Mouse (Mus musculus) CH12.LX (cell line): Measurements from ENCODE around the gene Dnah7c.
A peak's percentile ranks its signal among the peaks of the same experiment; 100 is the strongest.

Experiments used
- BHLHE40 ChIP-seq: IDR thresholded peaks from 2 replicates; pipeline ENCODE4 v1.6.1; 2011; ENCODE audit warnings: mild to moderate bottlenecking, low read depth, low read length, improper control_type of control experiment
- CTCF ChIP-seq, 2 experiments: IDR thresholded peaks in 1 of 2; conservative IDR thresholded peaks in 1 of 2; 2 replicates each; pipeline ENCODE4 v1.5.1; 2011 to 2012; ENCODE audit warnings: low read depth in 2 of 2, low read length in 2 of 2, improper control_type of control experiment in 1 of 2, inconsistent platforms in 1 of 2, mild to moderate bottlenecking in 1 of 2, moderate library complexity in 1 of 2
- EP300 ChIP-seq: IDR thresholded peaks from 2 replicates; pipeline ENCODE4 v1.6.1; 2011; ENCODE audit warnings: low read length, improper control_type of control experiment
- MXI1 ChIP-seq: IDR thresholded peaks from 2 replicates; pipeline ENCODE4 v1.6.1; 2011; ENCODE audit warnings: mild to moderate bottlenecking, low read depth, low read length, improper control_type of control experiment
- PAX5 ChIP-seq: IDR thresholded peaks from 2 replicates; pipeline ENCODE4 v1.6.1; 2012; ENCODE audit warnings: low read length, inconsistent platforms, mixed read lengths
- POLR2A ChIP-seq: IDR thresholded peaks from 2 replicates; pipeline ENCODE4 v1.6.1; 2011; ENCODE audit warnings: low read depth, mild to moderate bottlenecking, improper control_type of control experiment, low read length
- RCOR1 ChIP-seq: conservative IDR thresholded peaks from 2 replicates; pipeline ENCODE4 v1.6.1; 2012; ENCODE audit warnings: low read depth, mild to moderate bottlenecking, inconsistent platforms, low read length, improper control_type of control experiment
- TCF12 ChIP-seq: IDR thresholded peaks from 2 replicates; pipeline ENCODE4 v1.6.1; 2014; ENCODE audit warnings: low read depth, mild to moderate bottlenecking, inconsistent platforms, low read length, improper control_type of control experiment
- USF1 ChIP-seq: IDR thresholded peaks from 2 replicates; pipeline ENCODE4 v1.6.1; 2014; ENCODE audit warnings: low read depth, mild to moderate bottlenecking, inconsistent platforms, low read length, improper control_type of control experiment

- TF ChIP-seq POLR2A (peak; percentile 81), PAX5 (no peak), CTCF (conservative IDR thresholded peaks at IDR 0.05 in 1 of 2, IDR thresholded peaks at IDR 0.05 in 1 of 2; ENCODE audit: low read depth in 2 of 2, low read length in 2 of 2) (no peak), USF1 (no peak), MXI1 (no peak; the same call in 1 of the 2 replicates), RCOR1 (no peak; the same call in 1 of the 2 replicates), TCF12 (peak; percentile 85), BHLHE40 (peak; percentile 81), EP300 (no peak)
These were observed 428.9 kb downstream of the Dnah7c start for GRCm38 (mm10) chr1:46854036-46854900.
